Mouse (Mus musculus) forebrain, embryonic 11.5 days (tissue): ENCODE data around the gene Has3. TPM values are rescaled to one million over a fixed set of nuclear protein-coding genes. Genes with fewer than 3 reads are reported as not detected.
"Not testable (repeated sequence)": the region's sequence is repeated elsewhere in the genome, so short reads cannot be mapped to it uniquely, and the experiment has no call there.

Experiments used
- ATAC-seq: fragments of 200-750 bp; cut with Nextera tagmentation; replicated peaks from 2 replicates; pipeline ENCODE4 v1.8.0; 2017; ENCODE audit warnings: moderate TSS enrichment; ENCODE audit not compliant: low FRiP score
- DNase-seq: peaks from one replicate; pipeline ENCODE4 v3.0.0-alpha.2; 2017; ENCODE audit warnings: low spot score
- H3K27ac ChIP-seq: fragments of 300-500 bp; sonication (generic); 2 replicates; pipeline ENCODE4 v1.5.1; 2014; ENCODE audit warnings: low read depth, low read length
- H3K27me3 ChIP-seq: fragments of 300-500 bp; sonication (generic); 2 replicates; pipeline ENCODE4 v1.6.1; 2014; ENCODE audit warnings: mild to moderate bottlenecking, low read length, mixed read lengths; ENCODE audit not compliant: control insufficient read depth, insufficient read depth
- H3K36me3 ChIP-seq: fragments of 300-500 bp; sonication (generic); 2 replicates; pipeline ENCODE4 v1.6.1; 2014; ENCODE audit warnings: mild to moderate bottlenecking, low read length, moderate library complexity, mixed read lengths; ENCODE audit not compliant: control insufficient read depth, insufficient read depth
- H3K4me1 ChIP-seq: fragments of 300-500 bp; sonication (generic); replicated peaks from 2 replicates; pipeline ENCODE4 v1.6.1; 2014; ENCODE audit warnings: low read length, mixed read lengths; ENCODE audit not compliant: control insufficient read depth, insufficient read depth
- H3K4me2 ChIP-seq: fragments of 300-500 bp; sonication (generic); 2 replicates; pipeline ENCODE4 v1.6.1; 2014; ENCODE audit warnings: low read depth, mild to moderate bottlenecking, low read length, moderate library complexity, mixed read lengths; ENCODE audit not compliant: severe bottlenecking
- H3K4me3 ChIP-seq: fragments of 300-500 bp; sonication (generic); 2 replicates; pipeline ENCODE4 v1.5.1; 2014; ENCODE audit warnings: low read depth, low read length
- H3K9ac ChIP-seq: fragments of 300-500 bp; sonication (generic); 2 replicates; pipeline ENCODE4 v1.6.1; 2014; ENCODE audit warnings: low read length
- H3K9me3 ChIP-seq: fragments of 300-500 bp; sonication (generic); 2 replicates; pipeline ENCODE4 v1.6.1; 2016; ENCODE audit warnings: low read length, mixed read lengths; ENCODE audit not compliant: control insufficient read depth
- WGBS: fragments of 180-500 bp; shearing (Covaris S2); extraction: QIAGEN DNeasy Blood & Tissue Kit; methylation state at CpG from one replicate; pipeline ENCODE4 v1.1.7; 2014; 5-methylcytosine and 5-hydroxymethylcytosine counted together
- polyA plus RNA-seq: library from polyadenylated mRNA; unstranded; fragments of >200 nt; fragmentation: Nextera tagmentation; extraction: Ambion mirVana; gene quantifications from 2 replicates; pipeline ENCODE4 v1.2.1, GENCODE M21; 2014

Gene Has3
- polyA plus RNA-seq, 1 experiment from 2014 or later: 0.29 TPM

DNA sequence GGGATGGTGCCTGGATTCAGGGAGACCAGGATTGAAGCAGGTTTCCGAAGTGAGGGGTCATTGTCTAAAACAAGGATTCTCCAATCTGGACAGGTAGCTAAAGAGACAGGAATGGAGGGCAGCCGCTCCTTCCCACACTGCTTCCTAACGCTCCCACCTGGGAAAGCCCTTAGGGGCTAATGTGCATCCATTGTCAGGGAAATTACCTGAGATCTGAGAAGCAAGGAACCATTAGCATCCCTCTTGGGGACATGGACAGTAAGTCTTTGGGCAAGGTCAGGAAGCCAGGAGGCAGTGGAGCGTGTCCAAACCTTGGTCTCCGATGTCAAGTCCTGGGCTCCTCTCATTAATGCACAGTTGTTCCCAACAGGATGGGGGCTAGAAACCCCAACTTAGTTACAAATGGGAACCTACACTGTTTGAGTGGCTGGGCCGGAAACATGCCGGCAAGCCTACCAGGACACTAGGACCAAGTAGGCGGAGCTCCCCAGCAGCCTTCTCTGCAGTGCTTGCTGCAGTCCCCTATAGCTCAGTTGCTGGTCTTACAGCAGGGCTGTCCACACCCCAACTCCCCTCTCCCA, 2.5 kb downstream of the Has3 start:
- Histone ChIP-seq H3K9me3 (no peaks in the 10 kb centered on the region), H3K27ac (no peak overlapping the region), H3K4me2 (peak overlapping the region; percentile 98), H3K27me3 (peaks cover 18% of the 10 kb centered on the region), H3K4me3 (peak overlapping the region; percentile 54), H3K9ac (peak overlapping the region; percentile 70), H3K36me3 (no peaks in the 10 kb centered on the region), H3K4me1 (peaks cover 22% of the 10 kb centered on the region)
- DNase-seq (no peak), ATAC-seq (no peak)
- WGBS: 10% methylated on average over 8 of the region's 8 CpGs

DNA sequence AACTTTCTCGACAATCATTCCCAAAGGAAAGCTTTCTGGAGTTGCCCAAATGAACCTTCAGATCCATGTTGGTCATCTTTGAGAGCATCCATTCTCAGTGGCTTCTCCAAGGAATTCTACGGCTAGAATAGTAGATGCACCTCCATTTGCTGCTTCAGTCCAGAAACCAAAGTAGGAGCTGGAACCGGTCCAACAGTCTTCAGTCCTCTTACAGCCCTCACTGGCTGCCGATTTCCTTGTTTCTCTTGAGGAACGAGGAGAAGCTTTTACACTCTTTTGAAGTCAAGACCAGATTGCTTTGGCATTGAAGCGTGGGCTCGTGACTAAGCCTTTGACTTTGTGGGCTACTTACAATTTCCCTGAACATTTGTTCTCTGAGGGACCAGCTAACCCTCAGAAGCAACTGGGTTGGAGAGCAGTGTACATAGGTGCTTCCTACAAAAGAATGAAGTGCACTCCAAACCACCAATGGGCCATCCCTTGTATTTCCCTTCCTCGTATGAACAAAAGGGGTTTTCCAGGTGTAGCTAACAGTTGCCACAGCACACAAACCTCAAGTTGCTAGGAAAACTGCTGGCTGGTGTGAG, 10.2 kb downstream of the Has3 start:
- Histone ChIP-seq H3K4me3 (no peak overlapping the region), H3K27ac (no peak overlapping the region), H3K9me3 (no peaks in the 10 kb centered on the region), H3K27me3 (no peaks in the 10 kb centered on the region), H3K36me3 (peaks cover 11% of the 10 kb centered on the region; the same call in 1 of the 2 replicates), H3K4me2 (no peak overlapping the region), H3K4me1 (no peaks in the 10 kb centered on the region), H3K9ac (no peak overlapping the region)
- WGBS: 95% methylated on average over 8 of the region's 8 CpGs
- ATAC-seq (no peak), DNase-seq (no peak)

DNA sequence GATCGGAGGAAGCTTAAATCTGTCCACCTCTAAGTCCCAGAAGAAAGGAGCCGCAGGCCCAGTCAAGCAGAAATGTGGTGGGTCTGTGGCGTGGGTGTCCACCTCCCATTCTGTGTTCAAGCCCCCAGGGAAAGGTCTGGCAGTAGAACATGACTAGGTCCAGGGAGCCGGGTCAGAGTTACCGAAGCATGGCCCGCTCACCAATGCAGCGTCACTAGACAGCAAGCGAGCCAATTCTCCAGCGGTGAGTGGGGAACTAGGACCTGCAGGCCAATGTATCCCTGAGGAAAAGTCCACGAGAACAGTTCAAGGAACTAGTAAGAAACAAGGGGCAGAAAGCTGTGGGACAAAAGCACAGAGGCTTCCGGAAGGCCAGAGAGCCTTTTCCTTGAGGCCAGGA, 14.1 kb downstream of the Has3 start:
- 92% methylated on average over 11 of the region's 11 CpGs for WGBS
- H3K27ac ChIP-seq, DNase-seq, ATAC-seq, H3K4me2 ChIP-seq, H3K9me3 ChIP-seq, H3K4me1 ChIP-seq, H3K9ac ChIP-seq, H3K27me3 ChIP-seq, H3K4me3 ChIP-seq: not testable (repeated sequence)
- peaks cover 16% of the 10 kb centered on the region; the same call in 1 of the 2 replicates for H3K36me3 ChIP-seq

DNA sequence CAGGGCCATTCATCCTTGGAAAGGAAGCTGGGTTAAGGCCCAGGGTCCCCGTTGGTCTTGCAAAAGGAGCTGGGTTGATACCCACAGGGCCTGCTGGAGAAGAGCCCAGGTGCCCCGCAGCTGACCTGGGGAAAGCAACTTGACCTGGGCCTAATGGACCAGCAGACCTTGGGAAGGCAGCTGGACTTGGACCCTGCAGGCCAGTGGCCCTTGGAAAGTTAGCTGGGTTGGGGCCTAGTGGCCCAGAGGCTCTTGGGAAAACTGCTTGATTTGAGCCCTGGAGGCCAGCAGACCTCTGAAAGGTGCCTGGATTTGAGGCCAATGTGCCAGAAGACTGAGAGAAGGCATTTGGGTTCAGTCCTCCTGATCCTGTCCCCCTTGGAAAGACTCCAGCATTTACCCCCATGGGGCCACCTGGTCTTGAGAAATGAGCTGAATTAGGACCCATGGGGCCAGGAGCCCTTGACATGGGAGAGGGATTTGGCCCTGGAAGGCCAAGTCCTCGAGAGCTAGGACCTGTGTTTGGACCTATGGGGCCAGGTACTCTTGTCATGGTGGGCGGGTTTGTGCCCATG, 14.9 kb downstream of the Has3 start:
- not testable (repeated sequence) for H3K4me2 ChIP-seq, H3K9me3 ChIP-seq, DNase-seq, H3K4me1 ChIP-seq, H3K4me3 ChIP-seq, H3K27me3 ChIP-seq, H3K9ac ChIP-seq, H3K27ac ChIP-seq, ATAC-seq
- peaks cover 16% of the 10 kb centered on the region; the same call in 1 of the 2 replicates for H3K36me3 ChIP-seq
- 92% methylated on average over 4 of the region's 4 CpGs for WGBS

DNA sequence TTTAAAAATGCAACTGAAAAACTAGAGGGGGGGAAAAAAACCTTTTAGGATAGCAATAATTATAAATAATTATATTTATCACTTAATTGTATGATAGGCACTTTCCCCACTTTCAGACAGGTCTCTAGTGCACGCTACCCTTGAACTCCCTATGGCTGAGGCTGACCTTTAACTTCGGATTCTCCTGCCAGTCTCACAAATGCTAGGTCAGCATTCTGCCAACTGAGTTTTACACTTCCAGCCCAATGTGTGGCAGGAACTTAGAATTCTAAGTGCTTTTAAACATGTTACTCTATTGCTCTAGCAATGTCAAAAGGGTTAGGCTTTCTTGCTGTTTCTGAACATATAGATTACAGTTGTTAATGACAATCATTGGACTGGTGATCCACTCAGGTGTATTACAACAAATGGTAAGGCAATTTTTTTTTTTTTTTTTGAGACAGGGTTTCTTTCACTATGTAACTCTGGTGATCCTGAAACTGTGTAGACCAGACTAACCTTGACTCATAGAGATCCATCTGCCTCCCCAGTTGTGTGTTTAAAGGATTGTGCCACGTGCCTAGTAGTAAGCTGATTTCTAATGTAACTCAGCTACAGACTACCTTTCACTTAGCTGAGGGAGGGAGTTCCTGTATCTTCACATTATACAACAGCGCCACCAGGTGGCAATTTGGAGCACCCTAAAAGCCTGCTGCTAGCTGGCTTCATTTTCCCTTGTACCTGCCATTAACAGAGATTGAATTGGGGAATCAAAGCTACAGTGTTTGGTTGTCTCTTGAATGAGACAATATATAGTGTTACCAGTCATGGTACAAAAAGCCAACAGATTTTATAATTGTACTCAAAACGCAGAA, 17.5 kb downstream of the Has3 start:
- peaks cover 9% of the 10 kb centered on the region; the same call in 1 of the 2 replicates for H3K36me3 ChIP-seq
- no peak overlapping the region for H3K9ac ChIP-seq
- H3K4me3 ChIP-seq: no peak overlapping the region
- no peak overlapping the region for H3K27ac ChIP-seq
- 55% methylated on average over 5 of the region's 5 CpGs for WGBS
- no peaks in the 10 kb centered on the region for H3K9me3 ChIP-seq
- 0 out of 2 replicates have a peak, but pooled peaks cover 2% of the 10 kb centered on the region for H3K4me1 ChIP-seq
- H3K27me3 ChIP-seq: no peaks in the 10 kb centered on the region
- ATAC-seq: 0 out of 2 replicates have a peak, but pooled peaks have one; percentile 40
- DNase-seq: peak; percentile 82
- no peak overlapping the region for H3K4me2 ChIP-seq

DNA sequence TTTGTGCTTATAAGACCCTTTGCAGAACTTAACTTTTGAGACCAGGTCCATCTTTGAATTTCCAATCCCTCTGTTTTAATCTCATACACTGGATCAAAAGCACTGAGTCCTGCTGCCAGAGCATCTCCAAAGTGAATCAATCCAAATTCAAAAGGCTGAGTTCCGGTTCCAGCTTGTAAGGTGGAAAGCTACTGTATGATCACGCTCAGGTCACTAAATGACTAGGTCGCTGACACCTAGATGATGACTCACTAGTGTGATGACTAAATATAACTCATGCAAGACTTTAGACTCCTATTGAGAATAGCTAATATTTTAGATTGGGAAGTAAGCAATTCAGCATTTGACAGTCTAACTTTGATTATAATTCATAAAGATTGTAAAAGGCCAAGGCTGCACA, 18.8 kb downstream of the Has3 start:
- H3K36me3 ChIP-seq: peaks cover 6% of the 10 kb centered on the region; the same call in 1 of the 2 replicates
- peaks cover 2% of the 10 kb centered on the region; the same call in 1 of the 2 replicates for H3K4me1 ChIP-seq

DNA sequence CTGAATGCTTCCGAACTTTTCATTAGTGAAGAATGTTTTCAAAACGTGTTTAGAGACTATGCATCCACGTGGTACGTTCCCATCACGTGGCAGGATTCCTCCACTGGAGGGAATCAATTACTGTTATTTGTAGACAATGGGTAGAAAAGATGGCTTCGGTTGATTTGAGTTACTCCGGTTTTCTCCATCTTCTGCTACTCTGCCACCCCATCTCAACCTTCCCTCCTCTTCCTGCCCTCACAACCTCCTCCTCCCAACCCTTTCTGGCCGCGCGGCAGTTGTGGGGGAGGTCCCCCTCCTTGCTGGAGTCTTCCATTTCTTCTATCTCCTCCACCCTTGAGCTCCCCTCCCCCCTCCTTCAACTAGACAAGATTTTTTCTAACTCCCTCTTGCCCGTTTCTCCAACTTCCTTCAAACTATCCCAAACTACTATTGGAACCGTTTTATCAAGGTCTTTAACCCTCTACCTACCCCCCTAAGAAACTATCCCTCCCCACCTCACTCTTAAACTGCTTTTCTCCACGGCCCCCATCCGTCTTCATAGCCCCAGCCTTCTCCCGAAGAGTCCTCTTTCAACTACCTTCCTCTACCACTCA, 22.3 kb downstream of the Has3 start:
- DNase-seq (peak; percentile 70), ATAC-seq (peak; percentile 40; the same call in 1 of the 2 replicates)
- Histone ChIP-seq H3K9ac (peak overlapping the region; percentile 96), H3K4me1 (peaks cover 9% of the 10 kb centered on the region; the same call in 1 of the 2 replicates), H3K27ac (peak overlapping the region; percentile 89), H3K9me3 (no peaks in the 10 kb centered on the region), H3K4me3 (peak overlapping the region; percentile 89), H3K4me2 (peak overlapping the region; percentile 51), H3K36me3 (peaks cover 3% of the 10 kb centered on the region; the same call in 1 of the 2 replicates), H3K27me3 (no peaks in the 10 kb centered on the region)
- WGBS: 2% methylated on average over 15 of the region's 15 CpGs

More for the DNA sequence above, 18.8 kb downstream of the Has3 start:
- Histone ChIP-seq H3K27ac (no peak overlapping the region), H3K9me3 (no peaks in the 10 kb centered on the region), H3K27me3 (no peaks in the 10 kb centered on the region), H3K4me3 (no peak overlapping the region), H3K4me2 (no peak overlapping the region), H3K9ac (no peak overlapping the region)
- ATAC-seq (no peak), DNase-seq (no peak)
- 90% methylated on average over 3 of the region's 3 CpGs for WGBS
